Mouse (Mus musculus): ENCODE measurements around the gene Stpg1.
A peak's percentile ranks its signal among the peaks of the same experiment; 100 is the strongest.

Gene Stpg1

DNA sequence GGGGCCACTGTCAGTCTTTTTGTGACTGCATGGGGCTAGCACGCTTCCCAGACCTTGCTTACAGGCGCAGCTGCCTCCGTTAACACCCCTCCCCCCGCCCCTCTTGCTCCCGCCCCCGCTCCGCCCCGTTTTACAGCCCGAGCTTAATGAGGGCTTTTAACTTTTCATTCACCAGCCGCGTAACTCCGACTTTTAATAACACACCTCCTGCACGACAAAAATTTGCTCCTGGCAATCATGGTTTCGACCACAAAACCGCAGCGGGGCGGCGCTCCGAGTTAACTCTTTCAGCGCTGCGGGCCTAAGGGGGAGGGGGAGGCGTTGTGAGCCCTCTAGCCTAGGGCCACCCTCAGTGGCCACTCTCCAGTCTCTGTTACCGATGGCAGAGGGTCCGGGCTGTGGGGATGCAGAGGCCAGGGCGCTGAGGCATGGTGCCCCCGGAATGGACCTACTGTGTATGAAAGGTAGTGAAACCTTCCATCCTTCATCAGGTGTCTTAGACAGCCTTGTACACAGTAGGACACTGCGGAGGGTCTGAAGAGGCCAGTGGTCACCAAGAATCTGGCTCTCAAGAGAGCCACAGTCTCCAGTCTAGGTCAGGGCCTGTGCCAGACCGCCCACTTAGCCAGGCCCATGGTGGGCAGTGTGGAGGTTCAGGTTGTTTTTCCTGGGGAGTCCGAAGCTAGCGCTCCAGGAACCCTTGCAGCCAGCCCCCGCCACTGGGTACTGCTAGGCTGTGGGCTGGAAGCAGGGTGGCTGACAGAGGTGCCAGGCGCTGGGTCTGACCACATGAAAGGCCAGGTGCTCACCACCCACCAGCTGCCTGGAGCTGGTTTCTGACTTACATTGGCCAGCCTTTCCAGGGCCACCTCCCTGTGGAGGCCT is 75.8 kb downstream of the Stpg1 start:
- H3K9me3 ChIP-seq (ENCODE audit: low read length), result no peaks in the 10 kb centered on the region
- TF ChIP-seq POU5F1 (IDR thresholded peaks at IDR 0.05; ENCODE audit: borderline replicate concordance, low read length) (no peak), NANOG (IDR thresholded peaks at IDR 0.05; ENCODE audit: borderline replicate concordance, low read length) (no peak), CTCF (conservative IDR thresholded peaks at IDR 0.05; ENCODE audit: low read length) (no peak)
- H3K36me3 ChIP-seq (ENCODE audit: insufficient read depth, low read length), result peaks cover 6% of the 10 kb centered on the region
- peaks cover 96% of the 10 kb centered on the region for H3K4me1 ChIP-seq (replicated peaks; ENCODE audit: low read depth, low read length)
- H3K27me3 ChIP-seq (ENCODE audit: insufficient read depth, low read length), result peaks cover 20% of the 10 kb centered on the region
- H3K4me3 ChIP-seq (replicated peaks; ENCODE audit: low read length), result peak overlapping the region; percentile 75

DNA sequence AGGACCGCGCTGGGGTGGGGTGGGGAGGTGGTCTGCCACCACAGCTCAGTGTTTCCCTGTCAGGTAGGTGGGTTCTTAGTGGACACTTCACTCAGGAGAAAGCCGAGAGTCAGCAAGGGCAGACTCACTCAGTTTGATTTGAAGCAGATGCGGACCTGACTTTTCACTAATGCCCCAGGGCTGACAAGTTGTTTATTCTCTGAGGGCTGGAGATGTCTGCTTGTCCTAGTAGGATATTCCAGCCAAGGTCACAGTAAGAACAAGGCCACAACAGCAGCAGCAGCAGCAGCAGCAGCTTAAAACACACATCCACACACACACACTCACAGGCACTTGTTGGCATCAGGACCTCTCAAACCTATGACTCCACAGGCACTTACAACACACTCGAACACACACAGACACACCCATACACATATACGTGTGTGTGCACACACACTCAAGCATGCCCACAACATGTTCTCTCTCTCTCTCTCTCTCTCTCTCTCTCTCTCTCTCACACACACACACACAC is 76.5 kb downstream of the Stpg1 start:
- Histone ChIP-seq H3K36me3 (ENCODE audit: insufficient read depth, low read length) (peaks cover 6% of the 10 kb centered on the region), H3K27me3 (ENCODE audit: insufficient read depth, low read length) (peaks cover 20% of the 10 kb centered on the region), H3K4me1 (replicated peaks; ENCODE audit: low read depth, low read length) (peaks cover 96% of the 10 kb centered on the region), H3K9me3 (ENCODE audit: low read length) (no peaks in the 10 kb centered on the region), H3K4me3 (replicated peaks; ENCODE audit: low read length) (peak overlapping the region; percentile 75)
- TF ChIP-seq CTCF (conservative IDR thresholded peaks at IDR 0.05; ENCODE audit: low read length), result no peak
- no peak for TF ChIP-seq POU5F1 (IDR thresholded peaks at IDR 0.05; ENCODE audit: borderline replicate concordance, low read length)
- TF ChIP-seq NANOG (IDR thresholded peaks at IDR 0.05; ENCODE audit: borderline replicate concordance, low read length), result no peak

- H3K27me3 ChIP-seq (ENCODE audit: insufficient read depth, low read length), result peaks cover 20% of the 10 kb centered on the region
- no peak for TF ChIP-seq NANOG (IDR thresholded peaks at IDR 0.05; ENCODE audit: borderline replicate concordance, low read length)
- H3K4me1 ChIP-seq (replicated peaks; ENCODE audit: low read depth, low read length), result peaks cover 96% of the 10 kb centered on the region
- peaks cover 6% of the 10 kb centered on the region for H3K36me3 ChIP-seq (ENCODE audit: insufficient read depth, low read length)
- H3K9me3 ChIP-seq (ENCODE audit: low read length), result no peaks in the 10 kb centered on the region
- H3K4me3 ChIP-seq (replicated peaks; ENCODE audit: low read length), result peak overlapping the region; percentile 81
Measured at GRCm38 (mm10) chr4:135572276-135572675, 77.7 kb downstream of the Stpg1 start.

GRCm38 (mm10) chr4:135573251-135573808 is 78.7 kb downstream of the Stpg1 start, which contains the start of gene Grhl3:
Grhl3 (minus strand) TSS chr4:135573630.
- no peaks in the 10 kb centered on the region for H3K9me3 ChIP-seq (ENCODE audit: low read length)
- H3K4me3 ChIP-seq (replicated peaks; ENCODE audit: low read length), result peak within 1 kb of the TSS; percentile 81
- no peaks in the 10 kb centered on the region for H3K36me3 ChIP-seq (ENCODE audit: insufficient read depth, low read length)
- H3K4me1 ChIP-seq (replicated peaks; ENCODE audit: low read depth, low read length), result peaks cover 96% of the 10 kb centered on the region
- peaks cover 20% of the 10 kb centered on the region for H3K27me3 ChIP-seq (ENCODE audit: insufficient read depth, low read length)
- TF ChIP-seq NANOG (IDR thresholded peaks at IDR 0.05; ENCODE audit: borderline replicate concordance, low read length), result no peak
- no peak for TF ChIP-seq POU5F1 (IDR thresholded peaks at IDR 0.05; ENCODE audit: borderline replicate concordance, low read length)
- no peak for TF ChIP-seq CTCF (conservative IDR thresholded peaks at IDR 0.05; ENCODE audit: low read length)

- Histone ChIP-seq H3K4me1 (replicated peaks; ENCODE audit: low read depth, low read length) (peaks cover 98% of the 10 kb centered on the region), H3K4me3 (replicated peaks; ENCODE audit: low read length) (no peak overlapping the region), H3K36me3 (ENCODE audit: insufficient read depth, low read length) (no peaks in the 10 kb centered on the region), H3K27me3 (ENCODE audit: insufficient read depth, low read length) (peaks cover 19% of the 10 kb centered on the region), H3K9me3 (ENCODE audit: low read length) (no peaks in the 10 kb centered on the region)
- no peak for TF ChIP-seq CTCF (conservative IDR thresholded peaks at IDR 0.05; ENCODE audit: low read length)
- no peak for TF ChIP-seq POU5F1 (IDR thresholded peaks at IDR 0.05; ENCODE audit: borderline replicate concordance, low read length)
- TF ChIP-seq NANOG (IDR thresholded peaks at IDR 0.05; ENCODE audit: borderline replicate concordance, low read length), result no peak
Measured at GRCm38 (mm10) chr4:135575365-135576140, 81.0 kb downstream of the Stpg1 start.

GRCm38 (mm10) chr4:135578490-135578889 is 83.9 kb downstream of the Stpg1 start:
- no peak for TF ChIP-seq NANOG (IDR thresholded peaks at IDR 0.05; ENCODE audit: borderline replicate concordance, low read length)
- no peak for TF ChIP-seq POU5F1 (IDR thresholded peaks at IDR 0.05; ENCODE audit: borderline replicate concordance, low read length)
- no peak for TF ChIP-seq CTCF (conservative IDR thresholded peaks at IDR 0.05; ENCODE audit: low read length)
- H3K4me1 ChIP-seq (replicated peaks; ENCODE audit: low read depth, low read length), result peaks cover 97% of the 10 kb centered on the region

GRCm38 (mm10) chr4:135579695-135580094 is 85.1 kb downstream of the Stpg1 start:
- TF ChIP-seq NANOG (IDR thresholded peaks at IDR 0.05; ENCODE audit: borderline replicate concordance, low read length) (no peak), POU5F1 (IDR thresholded peaks at IDR 0.05; ENCODE audit: borderline replicate concordance, low read length) (no peak), CTCF (conservative IDR thresholded peaks at IDR 0.05; ENCODE audit: low read length) (no peak)
- Histone ChIP-seq H3K36me3 (ENCODE audit: insufficient read depth, low read length) (no peaks in the 10 kb centered on the region), H3K4me3 (replicated peaks; ENCODE audit: low read length) (peak overlapping the region; percentile 75), H3K27me3 (ENCODE audit: insufficient read depth, low read length) (no peaks in the 10 kb centered on the region), H3K4me1 (replicated peaks; ENCODE audit: low read depth, low read length) (peaks cover 97% of the 10 kb centered on the region), H3K9me3 (ENCODE audit: low read length) (no peaks in the 10 kb centered on the region)

More at GRCm38 (mm10) chr4:135578490-135578889, 83.9 kb downstream of the Stpg1 start:
- Histone ChIP-seq H3K4me3 (replicated peaks; ENCODE audit: low read length) (peak overlapping the region; percentile 75), H3K36me3 (ENCODE audit: insufficient read depth, low read length) (no peaks in the 10 kb centered on the region), H3K27me3 (ENCODE audit: insufficient read depth, low read length) (no peaks in the 10 kb centered on the region), H3K9me3 (ENCODE audit: low read length) (no peaks in the 10 kb centered on the region)
